Mouse (Mus musculus): ENCODE results near the gene Fastk. TPM values are rescaled to one million over a fixed set of nuclear protein-coding genes. Genes with fewer than 3 reads are reported as not detected.

The Fastk gene
- polyA plus RNA-seq, 1 experiment from 2014 or later: 209 TPM

- Histone ChIP-seq H3K9me3 (replicated peaks; ENCODE audit: control insufficient read depth, low read length) (no peaks in the 10 kb centered on the region), H3K4me1 (ENCODE audit: control insufficient read depth, insufficient read depth, low read length) (peaks cover 32% of the 10 kb centered on the region), H3K4me3 (ENCODE audit: low read length) (no peak overlapping the region), H3K9ac (ENCODE audit: low read length) (no peak overlapping the region), H3K4me2 (ENCODE audit: low read depth, low read length) (no peak overlapping the region), H3K36me3 (ENCODE audit: control insufficient read depth, insufficient read depth) (peaks cover 8% of the 10 kb centered on the region; the same call in 1 of the 2 replicates), H3K27ac (ENCODE audit: low read length) (no peak overlapping the region), H3K27me3 (ENCODE audit: control insufficient read depth, insufficient read depth, low read length) (no peaks in the 10 kb centered on the region)
- WGBS: 86% methylated on average over 7 of the region's 7 CpGs
- no peak for ATAC-seq (replicated peaks; ENCODE audit: extremely low read depth, insufficient read depth, low FRiP score)
Measured at GRCm38 (mm10) chr5:24446630-24447029, 1.5 kb upstream of the Fastk start.

- H3K4me3 ChIP-seq (ENCODE audit: low read length): peak overlapping the region; percentile 90
- no peaks in the 10 kb centered on the region for H3K27me3 ChIP-seq (ENCODE audit: control insufficient read depth, insufficient read depth, low read length)
- peak overlapping the region; percentile 77 for H3K4me2 ChIP-seq (ENCODE audit: low read depth, low read length)
- H3K4me1 ChIP-seq (ENCODE audit: control insufficient read depth, insufficient read depth, low read length): peaks cover 26% of the 10 kb centered on the region
- H3K36me3 ChIP-seq (ENCODE audit: control insufficient read depth, insufficient read depth): peaks cover 19% of the 10 kb centered on the region
- ATAC-seq (replicated peaks; ENCODE audit: extremely low read depth, insufficient read depth, low FRiP score): no peak
- WGBS: 51% methylated on average over 20 of the region's 20 CpGs
- H3K9ac ChIP-seq (ENCODE audit: low read length): peak overlapping the region; percentile 98
- H3K27ac ChIP-seq (ENCODE audit: low read length): peak overlapping the region; percentile 97
- H3K9me3 ChIP-seq (replicated peaks; ENCODE audit: control insufficient read depth, low read length): no peaks in the 10 kb centered on the region
Measured at GRCm38 (mm10) chr5:24445428-24446080, 467 bp upstream of the Fastk start.

- no peak for ATAC-seq (replicated peaks; ENCODE audit: extremely low read depth, insufficient read depth, low FRiP score)
- H3K9me3 ChIP-seq (replicated peaks; ENCODE audit: control insufficient read depth, low read length): no peaks in the 10 kb centered on the region
- peak overlapping the region; percentile 98 for H3K9ac ChIP-seq (ENCODE audit: low read length)
- peak overlapping the region; percentile 90 for H3K4me3 ChIP-seq (ENCODE audit: low read length)
- no peaks in the 10 kb centered on the region for H3K27me3 ChIP-seq (ENCODE audit: control insufficient read depth, insufficient read depth, low read length)
- H3K4me1 ChIP-seq (ENCODE audit: control insufficient read depth, insufficient read depth, low read length): peaks cover 26% of the 10 kb centered on the region
- H3K36me3 ChIP-seq (ENCODE audit: control insufficient read depth, insufficient read depth): peaks cover 35% of the 10 kb centered on the region
- H3K4me2 ChIP-seq (ENCODE audit: low read depth, low read length): peak overlapping the region; percentile 77
- peak overlapping the region; percentile 97; the same call in 1 of the 2 replicates for H3K27ac ChIP-seq (ENCODE audit: low read length)
- WGBS: 73% methylated on average over 12 of the region's 12 CpGs
Measured at GRCm38 (mm10) chr5:24443927-24444326, 1.2 kb downstream of the Fastk start.

- no peak overlapping the region for H3K4me2 ChIP-seq (ENCODE audit: low read depth, low read length)
- H3K27ac ChIP-seq (ENCODE audit: low read length): no peak overlapping the region
- H3K9me3 ChIP-seq (replicated peaks; ENCODE audit: control insufficient read depth, low read length): no peaks in the 10 kb centered on the region
- no peaks in the 10 kb centered on the region for H3K27me3 ChIP-seq (ENCODE audit: control insufficient read depth, insufficient read depth, low read length)
- peaks cover 42% of the 10 kb centered on the region for H3K36me3 ChIP-seq (ENCODE audit: control insufficient read depth, insufficient read depth)
- no peak overlapping the region for H3K4me3 ChIP-seq (ENCODE audit: low read length)
- H3K4me1 ChIP-seq (ENCODE audit: control insufficient read depth, insufficient read depth, low read length): peaks cover 26% of the 10 kb centered on the region
- ATAC-seq (replicated peaks; ENCODE audit: extremely low read depth, insufficient read depth, low FRiP score): no peak
- H3K9ac ChIP-seq (ENCODE audit: low read length): no peak overlapping the region
- WGBS: 89% methylated on average over 7 of the region's 7 CpGs
Measured at GRCm38 (mm10) chr5:24443204-24443603, 1.9 kb downstream of the Fastk start.

GRCm38 (mm10) chr5:24442029-24442428 lies 3.1 kb downstream of the Fastk start:
- no peak overlapping the region for H3K4me3 ChIP-seq (ENCODE audit: low read length)

GRCm38 (mm10) chr5:24441187-24441586 lies 3.9 kb downstream of the Fastk start:
- Histone ChIP-seq H3K27ac (ENCODE audit: low read length) (no peak overlapping the region), H3K36me3 (ENCODE audit: control insufficient read depth, insufficient read depth) (peaks cover 47% of the 10 kb centered on the region), H3K27me3 (ENCODE audit: control insufficient read depth, insufficient read depth, low read length) (no peaks in the 10 kb centered on the region), H3K4me3 (ENCODE audit: low read length) (no peak overlapping the region), H3K9ac (ENCODE audit: low read length) (no peak overlapping the region), H3K4me1 (ENCODE audit: control insufficient read depth, insufficient read depth, low read length) (peaks cover 17% of the 10 kb centered on the region), H3K9me3 (replicated peaks; ENCODE audit: control insufficient read depth, low read length) (no peaks in the 10 kb centered on the region), H3K4me2 (ENCODE audit: low read depth, low read length) (no peak overlapping the region)
- no peak for ATAC-seq (replicated peaks; ENCODE audit: extremely low read depth, insufficient read depth, low FRiP score)
- WGBS: 91% methylated on average over 8 of the region's 8 CpGs

More at GRCm38 (mm10) chr5:24442029-24442428, 3.1 kb downstream of the Fastk start:
- Histone ChIP-seq H3K4me1 (ENCODE audit: control insufficient read depth, insufficient read depth, low read length) (peaks cover 17% of the 10 kb centered on the region), H3K9ac (ENCODE audit: low read length) (no peak overlapping the region), H3K36me3 (ENCODE audit: control insufficient read depth, insufficient read depth) (peaks cover 42% of the 10 kb centered on the region), H3K27me3 (ENCODE audit: control insufficient read depth, insufficient read depth, low read length) (no peaks in the 10 kb centered on the region), H3K27ac (ENCODE audit: low read length) (no peak overlapping the region), H3K4me2 (ENCODE audit: low read depth, low read length) (no peak overlapping the region), H3K9me3 (replicated peaks; ENCODE audit: control insufficient read depth, low read length) (no peaks in the 10 kb centered on the region)
- 76% methylated on average over 9 of the region's 9 CpGs for WGBS
- ATAC-seq (replicated peaks; ENCODE audit: extremely low read depth, insufficient read depth, low FRiP score): no peak

GRCm38 (mm10) chr5:24433993-24434392 lies 11.1 kb downstream of the Fastk start:
- WGBS: 85% methylated on average over 8 of the region's 8 CpGs
- no peak for ATAC-seq (replicated peaks; ENCODE audit: extremely low read depth, insufficient read depth, low FRiP score)

GRCm38 (mm10) chr5:24428596-24428995 lies 16.5 kb downstream of the Fastk start:
- no peaks in the 10 kb centered on the region for H3K9me3 ChIP-seq (replicated peaks; ENCODE audit: control insufficient read depth, low read length)
- ATAC-seq (replicated peaks; ENCODE audit: extremely low read depth, insufficient read depth, low FRiP score): no peak
- no peak overlapping the region for H3K4me2 ChIP-seq (ENCODE audit: low read depth, low read length)
- 31% methylated on average over 8 of the region's 9 CpGs for WGBS
- H3K27ac ChIP-seq (ENCODE audit: low read length): no peak overlapping the region
- H3K27me3 ChIP-seq (ENCODE audit: control insufficient read depth, insufficient read depth, low read length): no peaks in the 10 kb centered on the region
- H3K4me1 ChIP-seq (ENCODE audit: control insufficient read depth, insufficient read depth, low read length): peaks cover 28% of the 10 kb centered on the region
- H3K4me3 ChIP-seq (ENCODE audit: low read length): no peak overlapping the region
- H3K9ac ChIP-seq (ENCODE audit: low read length): no peak overlapping the region
- H3K36me3 ChIP-seq (ENCODE audit: control insufficient read depth, insufficient read depth): peaks cover 20% of the 10 kb centered on the region

More at GRCm38 (mm10) chr5:24433993-24434392, 11.1 kb downstream of the Fastk start:
- Histone ChIP-seq H3K27ac (ENCODE audit: low read length) (no peak overlapping the region), H3K9ac (ENCODE audit: low read length) (no peak overlapping the region), H3K9me3 (replicated peaks; ENCODE audit: control insufficient read depth, low read length) (no peaks in the 10 kb centered on the region), H3K4me3 (ENCODE audit: low read length) (no peak overlapping the region), H3K36me3 (ENCODE audit: control insufficient read depth, insufficient read depth) (peaks cover 54% of the 10 kb centered on the region), H3K4me1 (ENCODE audit: control insufficient read depth, insufficient read depth, low read length) (no peaks in the 10 kb centered on the region; the same call in 1 of the 2 replicates), H3K4me2 (ENCODE audit: low read depth, low read length) (no peak overlapping the region), H3K27me3 (ENCODE audit: control insufficient read depth, insufficient read depth, low read length) (no peaks in the 10 kb centered on the region)

- 26% methylated on average over 15 of the region's 15 CpGs for WGBS
- no peaks in the 10 kb centered on the region for H3K9me3 ChIP-seq (replicated peaks; ENCODE audit: control insufficient read depth, low read length)
- no peak overlapping the region for H3K9ac ChIP-seq (ENCODE audit: low read length)
- H3K27me3 ChIP-seq (ENCODE audit: control insufficient read depth, insufficient read depth, low read length): no peaks in the 10 kb centered on the region
- peaks cover 28% of the 10 kb centered on the region for H3K4me1 ChIP-seq (ENCODE audit: control insufficient read depth, insufficient read depth, low read length)
- no peak overlapping the region for H3K4me2 ChIP-seq (ENCODE audit: low read depth, low read length)
- H3K27ac ChIP-seq (ENCODE audit: low read length): no peak overlapping the region
- H3K36me3 ChIP-seq (ENCODE audit: control insufficient read depth, insufficient read depth): peaks cover 20% of the 10 kb centered on the region
- H3K4me3 ChIP-seq (ENCODE audit: low read length): no peak overlapping the region
- ATAC-seq (replicated peaks; ENCODE audit: extremely low read depth, insufficient read depth, low FRiP score): no peak
Measured at GRCm38 (mm10) chr5:24427981-24428402, 17.1 kb downstream of the Fastk start.

Measured in heart, embryonic 16.5 days (tissue).